Mouse (Mus musculus): Measurements from ENCODE around the gene Myl6b.

The Myl6b gene

DNA sequence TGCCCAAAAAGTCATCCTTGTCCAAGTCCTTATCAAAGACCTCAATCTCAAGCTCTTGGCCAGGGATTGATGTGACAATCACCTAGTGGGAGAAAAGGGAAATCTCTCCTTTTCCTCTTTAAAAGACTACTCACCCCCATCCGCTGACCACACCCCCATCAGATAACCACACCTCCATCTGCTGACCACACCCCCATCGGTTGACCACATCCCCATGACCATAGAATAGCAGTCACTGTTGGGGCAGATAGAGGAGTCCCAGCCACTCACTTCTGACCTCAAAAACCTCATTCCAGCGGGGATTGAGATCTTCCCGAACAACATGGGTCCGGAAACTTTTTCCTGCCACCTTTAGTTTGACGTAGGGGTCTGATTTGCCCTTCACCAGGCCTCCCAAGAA is 18.2 kb upstream of the Myl6b start:
- no peak for DNase-seq

- no peak for DNase-seq
Measured at GRCm38 (mm10) chr10:128516029-128516428, 17.5 kb upstream of the Myl6b start.

GRCm38 (mm10) chr10:128515044-128515443 is 16.6 kb upstream of the Myl6b start:
- DNase-seq: no peak

DNA sequence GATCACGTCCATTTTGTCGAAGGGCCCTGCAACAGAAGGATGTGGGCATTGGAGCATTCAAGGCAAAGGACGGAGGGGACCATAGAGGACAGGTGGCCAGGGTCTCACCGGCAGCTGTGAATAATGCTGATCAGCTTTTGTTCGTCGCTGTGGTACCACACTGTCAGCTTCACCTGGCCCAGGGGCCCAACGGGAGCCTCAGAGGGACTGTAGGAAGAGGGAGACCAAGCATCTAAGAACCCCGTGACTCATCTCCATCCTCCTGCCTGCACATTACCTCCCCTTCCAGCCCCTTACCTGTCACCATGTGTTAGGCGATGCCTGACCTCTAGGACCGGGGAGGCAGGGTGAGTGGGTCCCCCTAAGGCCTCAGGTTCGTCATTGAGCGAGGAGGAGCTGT is 13.3 kb upstream of the Myl6b start:
- peak; percentile 2 for DNase-seq

DNA sequence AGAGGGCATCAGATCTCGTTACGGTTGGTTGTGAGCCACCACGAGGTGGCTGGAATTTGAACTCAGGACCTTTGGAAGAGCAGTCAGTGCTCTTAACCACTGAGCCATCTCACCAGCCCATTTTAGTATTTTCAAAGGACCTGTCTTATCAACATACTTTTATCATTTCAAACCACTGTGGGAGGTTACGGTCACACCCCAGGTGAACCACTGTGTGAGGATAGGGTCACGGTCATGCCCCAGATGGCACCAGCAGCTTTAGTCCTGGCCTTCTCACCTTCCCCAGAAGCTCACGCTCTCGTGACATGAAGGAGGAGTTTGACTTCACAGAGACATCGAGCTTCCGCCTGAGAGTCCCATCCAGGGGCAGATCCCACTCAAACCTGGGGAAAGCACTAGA is 12.7 kb upstream of the Myl6b start:
- DNase-seq: peak; percentile 5

DNA sequence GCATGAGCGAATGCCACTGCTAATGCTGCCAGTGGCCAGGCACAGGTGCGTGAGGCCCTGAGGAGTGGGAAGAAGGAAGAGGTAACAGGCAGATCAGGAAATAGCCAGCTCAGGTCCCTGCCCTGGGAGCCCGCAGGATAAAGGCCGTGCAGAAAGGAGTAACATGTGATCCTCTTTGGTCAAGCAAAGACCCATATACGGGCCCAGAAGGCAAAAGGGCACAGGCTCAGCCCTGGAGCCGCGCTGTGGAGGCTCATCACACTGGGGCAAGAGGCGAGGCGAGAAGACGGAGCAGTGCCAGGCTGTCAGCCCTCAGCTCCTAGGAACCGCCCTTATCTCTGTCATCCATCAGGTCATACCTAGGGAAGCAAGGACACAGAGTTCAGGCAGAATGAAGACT is 11.8 kb upstream of the Myl6b start:
- DNase-seq: peak; percentile 6

- peak; percentile 19 for DNase-seq
Measured at GRCm38 (mm10) chr10:128509831-128510230, 11.3 kb upstream of the Myl6b start.

GRCm38 (mm10) chr10:128509203-128509602 is 10.7 kb upstream of the Myl6b start:
- DNase-seq: peak; percentile 4

DNA sequence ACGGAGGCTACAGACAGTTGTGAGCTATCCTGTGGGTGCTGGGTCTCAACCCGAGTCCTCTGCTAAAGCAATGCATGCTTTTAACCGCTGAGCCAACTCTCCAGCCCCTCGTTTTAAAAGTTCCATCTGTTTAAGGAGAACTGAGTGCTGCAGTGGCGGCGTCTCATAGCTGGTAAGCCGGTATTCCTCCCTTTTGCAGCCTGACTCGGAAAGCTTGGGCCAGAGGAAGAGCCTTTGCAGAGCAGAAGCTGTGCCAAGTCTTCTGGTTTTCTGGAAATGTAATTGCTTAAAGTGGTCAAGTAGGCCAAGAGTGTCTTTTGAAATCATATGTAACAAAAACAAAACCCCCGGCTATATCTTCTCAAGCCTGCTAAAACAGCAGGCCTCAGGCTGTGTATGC is 9.8 kb upstream of the Myl6b start:
- DNase-seq: peak; percentile 2

GRCm38 (mm10) chr10:128505974-128506373 is 7.5 kb upstream of the Myl6b start:
- no peak for DNase-seq

- peak; percentile 52 for DNase-seq
Measured at GRCm38 (mm10) chr10:128505371-128505667, 6.8 kb upstream of the Myl6b start.

GRCm38 (mm10) chr10:128504641-128505370 is 6.3 kb upstream of the Myl6b start:
- DNase-seq: no peak

- DNase-seq: no peak
Measured at GRCm38 (mm10) chr10:128504012-128504411, 5.5 kb upstream of the Myl6b start.

- DNase-seq: no peak
Measured at GRCm38 (mm10) chr10:128503532-128503931, 5.0 kb upstream of the Myl6b start.

DNA sequence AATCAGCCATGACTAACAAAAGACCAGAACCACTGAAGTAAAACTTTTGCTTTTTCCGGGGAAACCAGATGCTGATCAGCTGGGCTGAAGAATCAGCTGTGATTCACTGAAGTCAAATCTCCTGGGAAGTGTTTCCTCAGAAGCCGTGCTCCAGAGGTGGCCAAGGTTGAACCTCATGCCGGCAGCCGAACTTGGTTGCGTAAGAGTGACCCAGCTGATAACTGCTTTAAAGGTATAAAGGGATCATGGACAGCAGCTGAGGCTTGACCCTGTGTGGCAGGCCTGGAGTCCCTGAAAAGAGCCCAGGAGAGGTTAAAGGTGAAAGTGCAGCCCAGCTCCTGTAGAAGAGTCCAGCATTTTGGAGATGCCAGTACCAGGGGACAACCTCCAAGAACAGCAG is 3.9 kb upstream of the Myl6b start:
- no peak for DNase-seq

DNA sequence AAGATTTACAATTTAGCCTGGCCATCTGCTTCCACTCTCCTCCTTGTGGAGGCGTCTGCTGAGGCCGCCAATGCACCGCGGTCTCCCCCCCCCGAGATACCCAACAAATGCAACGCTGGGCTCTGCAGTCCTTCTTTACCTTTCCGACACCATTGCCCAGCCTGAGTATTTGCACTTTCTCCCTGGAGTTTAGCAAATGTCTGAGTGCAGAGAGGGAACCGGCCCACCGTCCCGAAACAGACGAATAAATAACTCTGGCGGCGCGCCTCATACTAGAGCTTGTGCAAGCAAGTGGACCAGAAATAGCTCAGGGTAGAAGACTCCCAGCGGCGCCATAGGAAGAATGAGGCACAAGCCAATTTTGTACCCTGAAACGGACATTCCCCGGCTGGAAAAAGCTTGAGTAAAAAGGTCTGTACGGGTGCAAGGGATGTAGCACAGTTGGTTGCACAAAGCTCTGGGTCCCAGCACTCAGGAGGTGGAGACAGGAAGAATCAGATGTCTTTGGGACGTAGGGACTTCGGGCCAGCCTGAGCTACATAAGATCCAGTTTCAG is 709 bp upstream of the Myl6b start:
- peak; percentile 77 for DNase-seq

DNA sequence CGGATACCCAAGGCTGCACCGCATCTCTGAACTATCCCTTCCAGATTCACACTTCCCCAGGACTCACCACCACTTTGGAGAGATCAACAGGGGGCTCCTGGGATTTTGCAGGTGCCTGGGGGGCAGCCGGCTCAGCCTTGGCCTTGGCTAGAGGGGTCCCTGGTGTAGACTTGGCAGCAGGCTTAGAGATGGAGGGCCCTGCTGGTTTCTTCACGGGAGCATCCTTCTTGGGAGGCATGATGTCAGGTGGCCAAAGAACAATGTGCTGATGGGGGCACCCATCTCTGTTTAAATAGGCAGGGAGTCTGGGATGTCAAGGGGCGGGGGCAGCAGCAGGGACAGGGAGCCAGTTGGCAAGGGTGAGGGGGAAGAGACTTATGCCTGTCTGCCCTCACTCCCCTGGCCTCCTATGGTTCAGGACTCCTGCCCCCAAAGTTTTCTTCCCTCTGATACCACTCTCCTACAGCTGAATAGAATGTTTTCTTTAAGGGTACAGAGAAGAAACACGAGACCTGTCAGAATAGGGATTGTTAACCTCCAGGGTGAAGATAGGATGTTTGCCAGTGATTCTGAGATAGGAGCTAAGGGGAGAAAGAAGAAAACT is 1.2 kb downstream of the Myl6b start:
- DNase-seq: no peak

- DNase-seq: no peak
Measured at GRCm38 (mm10) chr10:128496509-128497077, 1.9 kb downstream of the Myl6b start.

DNA sequence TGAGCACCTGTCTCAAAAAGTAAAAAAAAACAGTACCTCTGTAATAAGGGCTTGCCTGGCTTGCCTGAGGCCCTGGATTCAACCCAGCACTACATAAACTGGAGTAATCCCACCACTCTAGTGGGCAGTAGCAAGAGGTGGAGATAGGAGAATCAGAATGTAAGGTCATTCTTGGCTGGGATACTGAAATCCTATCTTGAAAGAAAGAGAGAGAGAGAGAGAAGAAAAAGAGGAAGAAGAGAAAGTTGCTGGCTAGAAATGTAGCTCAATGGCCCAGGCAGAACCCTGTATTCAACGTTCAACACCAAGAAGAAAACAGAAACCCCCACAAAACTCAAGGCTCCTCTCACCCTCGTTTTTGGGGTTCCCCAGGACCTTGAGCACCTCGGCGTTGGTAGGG is 2.6 kb downstream of the Myl6b start:
- DNase-seq: no peak

GRCm38 (mm10) chr10:128495270-128495669 is 3.2 kb downstream of the Myl6b start:
- DNase-seq: no peak

DNA sequence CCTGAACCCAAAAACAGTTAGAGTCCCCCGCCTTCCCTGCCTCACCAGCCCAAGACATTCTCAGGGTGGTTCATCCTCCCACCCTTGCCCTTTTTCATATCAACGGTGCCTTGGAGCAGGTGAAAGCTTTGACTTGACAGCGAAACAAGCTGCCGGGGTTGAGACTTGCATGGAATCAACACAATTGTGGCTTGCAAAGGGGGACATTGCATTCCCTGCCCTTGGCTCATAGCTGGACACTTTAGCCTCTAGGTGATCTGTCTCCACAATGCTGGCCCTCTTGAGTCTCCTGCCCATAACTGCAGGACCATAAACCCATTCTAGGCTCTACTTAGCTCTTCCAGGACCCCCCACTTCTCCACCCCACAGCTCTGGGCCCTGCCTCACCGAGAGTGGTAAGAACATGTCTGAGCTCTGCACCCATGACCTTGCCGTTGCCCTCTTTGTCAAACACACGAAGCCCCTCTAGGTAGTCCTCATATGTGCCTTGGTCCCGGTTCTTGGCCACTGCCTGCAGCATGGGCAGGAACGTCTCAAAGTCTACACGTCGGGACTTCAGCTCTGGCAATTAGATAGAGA is 3.7 kb downstream of the Myl6b start:
- no peak for DNase-seq

GRCm38 (mm10) chr10:128493695-128494666 is 4.5 kb downstream of the Myl6b start, which contains the start of gene Myl6:
TSS of gene Myl6 (minus strand) at chr10:128494145.
- DNase-seq: peak; percentile 100

DNA sequence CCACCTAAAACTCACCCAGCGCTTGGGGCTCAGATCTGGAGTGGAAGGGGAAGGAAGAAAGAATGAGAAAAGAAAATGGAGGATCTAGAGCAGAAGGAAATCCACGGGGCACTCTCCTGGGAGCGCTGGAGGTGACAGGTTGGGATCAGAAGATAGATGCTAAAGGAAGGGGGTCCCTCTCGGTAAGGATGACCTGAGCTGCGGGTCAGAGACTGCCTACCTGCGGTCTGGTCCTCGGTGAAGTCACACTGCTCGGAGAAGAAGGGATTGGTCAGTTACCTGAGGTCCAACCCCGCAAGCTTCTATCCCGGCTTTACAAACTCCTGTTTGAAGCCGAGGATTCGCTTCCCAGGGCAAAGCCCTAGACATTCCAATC is 5.2 kb downstream of the Myl6b start:
- no peak for DNase-seq
